Mouse (Mus musculus): ENCODE data around the gene Rai14.

GRCm38 (mm10) chr15:10535969-10536368 lies 178.5 kb downstream of the Rai14 start:
- TF ChIP-seq CTCF (IDR thresholded peaks at IDR 0.05; ENCODE audit: low read depth) (no peak), EP300 (IDR thresholded peaks at IDR 0.05; ENCODE audit: low read depth) (no peak)
